Mouse (Mus musculus): ENCODE results near the gene Dohh. TPM values are rescaled to one million over a fixed set of nuclear protein-coding genes. Genes with fewer than 3 reads are reported as not detected.

Dohh gene
- 66.9 and 127 TPM in 2 replicates for polyA plus RNA-seq (2012; rRNA removed; ENCODE audit: low replicate concordance)

GRCm38 (mm10) chr10:81383802-81384604, at the start of gene Dohh, which contains the start of gene Gm48551:
Dohh (plus strand) TSS chr10:81384428.
Gm48551 (plus strand) TSS chr10:81384466.

GRCm38 (mm10) chr10:81342686-81343505, 41.3 kb upstream of the Dohh start, which contains the start of gene Gipc3:
Gipc3 (minus strand) TSS chr10:81343266.

GRCm38 (mm10) chr10:81350351-81351063, 33.7 kb upstream of the Dohh start, which contains the start of gene Hmg20b:
Hmg20b (minus strand) TSS chr10:81350480.

GRCm38 (mm10) chr10:81356991-81357844, 27.0 kb upstream of the Dohh start, which contains the start of gene Mfsd12:
Mfsd12 (plus strand) TSS chr10:81357491.

GRCm38 (mm10) chr10:81365672-81366476, 18.4 kb upstream of the Dohh start, which contains the start of gene 4930404N11Rik:
4930404N11Rik (minus strand) TSS chr10:81365816.

GRCm38 (mm10) chr10:81377793-81378552, 6.3 kb upstream of the Dohh start, which contains the start of gene Fzr1:
Fzr1 (minus strand) TSS chr10:81378516.

GRCm38 (mm10) chr10:81388505-81389055, 4.4 kb downstream of the Dohh start, which contains the start of gene Gm48552:
Gm48552 (plus strand) TSS chr10:81389005.

GRCm38 (mm10) chr10:81392781-81393185, 8.6 kb downstream of the Dohh start, which contains the start of gene Smim24:
Smim24 (plus strand) TSS chr10:81393051.

Other genes starting within 250 kb of the Dohh start
- gene Zbtb7a, start 249.2 kb upstream of the Dohh start, polyA plus RNA-seq (2012; rRNA removed; ENCODE audit: low replicate concordance), result 45.5 and 121 TPM in 2 replicates
- 36.6 and 47.6 TPM in 2 replicates for gene Pias4, start 216.5 kb upstream of the Dohh start, polyA plus RNA-seq (2012; rRNA removed; ENCODE audit: low replicate concordance)
- 1,357 and 1,920 TPM in 2 replicates for gene Eef2, start 207.8 kb upstream of the Dohh start, polyA plus RNA-seq (2012; rRNA removed; ENCODE audit: low replicate concordance)
- gene Dapk3, start 201.4 kb upstream of the Dohh start, polyA plus RNA-seq (2012; rRNA removed; ENCODE audit: low replicate concordance), result 41.3 and 86.2 TPM in 2 replicates
- not detected in 2 replicates for gene 4930442H23Rik, start 200.6 kb upstream of the Dohh start, polyA plus RNA-seq (2012; rRNA removed; ENCODE audit: low replicate concordance)
- 3.4 TPM in 1 of 2 replicates, not detected in the other for gene Nmrk2, start 182.4 kb upstream of the Dohh start, polyA plus RNA-seq (2012; rRNA removed; ENCODE audit: low replicate concordance)
- gene Atcay, start 153.6 kb upstream of the Dohh start, polyA plus RNA-seq (2012; rRNA removed; ENCODE audit: low replicate concordance), result 0.98 and 1.3 TPM in 2 replicates
- gene Zfr2, start 151.3 kb upstream of the Dohh start, polyA plus RNA-seq (2012; rRNA removed; ENCODE audit: low replicate concordance), result 12.8 and 21.1 TPM in 2 replicates
- 6.9 and 12.2 TPM in 2 replicates for gene Matk, start 131.5 kb upstream of the Dohh start, polyA plus RNA-seq (2012; rRNA removed; ENCODE audit: low replicate concordance)
- 46.1 and 120 TPM in 2 replicates for gene Mrpl54, start 117.5 kb upstream of the Dohh start, polyA plus RNA-seq (2012; rRNA removed; ENCODE audit: low replicate concordance)
- 145 and 166 TPM in 2 replicates for gene Apba3, start 117.5 kb upstream of the Dohh start, polyA plus RNA-seq (2012; rRNA removed; ENCODE audit: low replicate concordance)
- 12.5 and 27.1 TPM in 2 replicates for gene Tjp3, start 92.8 kb upstream of the Dohh start, polyA plus RNA-seq (2012; rRNA removed; ENCODE audit: low replicate concordance)
- 84.9 and 118 TPM in 2 replicates for gene Pip5k1c, start 91.5 kb upstream of the Dohh start, polyA plus RNA-seq (2012; rRNA removed; ENCODE audit: low replicate concordance)
- 19.2 and 33.9 TPM in 2 replicates for gene Cactin, start 63.3 kb upstream of the Dohh start, polyA plus RNA-seq (2012; rRNA removed; ENCODE audit: low replicate concordance)
- gene Tbxa2r, start 55.7 kb upstream of the Dohh start, polyA plus RNA-seq (2012; rRNA removed; ENCODE audit: low replicate concordance), result 14.6 and 42.3 TPM in 2 replicates
- 1.7 and 2.7 TPM in 2 replicates for gene Gipc3, start 41.2 kb upstream of the Dohh start, polyA plus RNA-seq (2012; rRNA removed; ENCODE audit: low replicate concordance)
- gene Hmg20b, start 33.9 kb upstream of the Dohh start, polyA plus RNA-seq (2012; rRNA removed; ENCODE audit: low replicate concordance), result 70.7 and 162 TPM in 2 replicates
- 37.3 and 90.2 TPM in 2 replicates for gene Mfsd12, start 26.9 kb upstream of the Dohh start, polyA plus RNA-seq (2012; rRNA removed; ENCODE audit: low replicate concordance)
- 2.6 and 5.7 TPM in 2 replicates for gene 4930404N11Rik, start 18.6 kb upstream of the Dohh start, polyA plus RNA-seq (2012; rRNA removed; ENCODE audit: low replicate concordance)
- gene Fzr1, start 5.9 kb upstream of the Dohh start, polyA plus RNA-seq (2012; rRNA removed; ENCODE audit: low replicate concordance), result 84.0 and 94.3 TPM in 2 replicates
- gene Gm48551, start within 50 bp of the Dohh start, polyA plus RNA-seq (2012; rRNA removed; ENCODE audit: low replicate concordance), result 3.2 and 4.8 TPM in 2 replicates
- gene Gm48552, start 4.6 kb downstream of the Dohh start, polyA plus RNA-seq (2012; rRNA removed; ENCODE audit: low replicate concordance), result 2.1 and 6.3 TPM in 2 replicates
- 10.4 and 14.3 TPM in 2 replicates for gene Smim24, start 8.6 kb downstream of the Dohh start, polyA plus RNA-seq (2012; rRNA removed; ENCODE audit: low replicate concordance)
- 88.5 and 97.0 TPM in 2 replicates for gene Nfic, start 71.2 kb downstream of the Dohh start, polyA plus RNA-seq (2012; rRNA removed; ENCODE audit: low replicate concordance)
- 1.4 and 1.9 TPM in 2 replicates for gene Celf5, start 98.3 kb downstream of the Dohh start, polyA plus RNA-seq (2012; rRNA removed; ENCODE audit: low replicate concordance)
- 236 and 320 TPM in 2 replicates for gene Ncln, start 112.0 kb downstream of the Dohh start, polyA plus RNA-seq (2012; rRNA removed; ENCODE audit: low replicate concordance)
- gene S1pr4, start 115.7 kb downstream of the Dohh start, polyA plus RNA-seq (2012; rRNA removed; ENCODE audit: low replicate concordance), result 35.7 and 113 TPM in 2 replicates
- gene Gna15, start 139.8 kb downstream of the Dohh start, polyA plus RNA-seq (2012; rRNA removed; ENCODE audit: low replicate concordance), result 9.0 and 15.1 TPM in 2 replicates
- gene Gna11, start 160.8 kb downstream of the Dohh start, polyA plus RNA-seq (2012; rRNA removed; ENCODE audit: low replicate concordance), result 97.4 and 105 TPM in 2 replicates
- gene Aes, start 175.1 kb downstream of the Dohh start, polyA plus RNA-seq (2012; rRNA removed; ENCODE audit: low replicate concordance), result 1,888 and 2,130 TPM in 2 replicates
- 72.2 and 90.1 TPM in 2 replicates for gene Tle2, start 190.1 kb downstream of the Dohh start, polyA plus RNA-seq (2012; rRNA removed; ENCODE audit: low replicate concordance)
- gene Tle6, start 216.6 kb downstream of the Dohh start, polyA plus RNA-seq (2012; rRNA removed; ENCODE audit: low replicate concordance), result 21.3 and 22.7 TPM in 2 replicates
- 1.1 and 2.0 TPM in 2 replicates for gene BC025920, start 221.8 kb downstream of the Dohh start, polyA plus RNA-seq (2012; rRNA removed; ENCODE audit: low replicate concordance)
- gene Sirt6, start 243.4 kb downstream of the Dohh start, polyA plus RNA-seq (2012; rRNA removed; ENCODE audit: low replicate concordance), result 32.5 and 57.4 TPM in 2 replicates
- gene Ankrd24, start 244.1 kb downstream of the Dohh start, polyA plus RNA-seq (2012; rRNA removed; ENCODE audit: low replicate concordance), result 44.5 and 55.5 TPM in 2 replicates